Comparison of ENCODE assay signal across 8 mouse cellular contexts in genomic region chr7:60449239-60450073, GRCm38 (mm10).
DNase-seq lines count a peak whose midpoint lies in the region; ATAC-seq and TF ChIP-seq lines count a peak whose summit lies in the region.
"Not testable (repeated sequence)": the region's sequence is repeated elsewhere in the genome, so short reads cannot be mapped to it uniquely, and the experiment has no call there.

No protein-coding gene starts in this region.

- 38% methylated on average over 2 of the region's 2 CpGs for WGBS in forebrain, embryonic 13.5 days
- WGBS in forebrain, postnatal 0 days, result 46% methylated on average over 2 of the region's 2 CpGs
- whole genome bisulfite sequencing in hindbrain, embryonic 13.5 days, result 30% methylated on average over 2 of the region's 2 CpGs
- WGBS in hindbrain, postnatal 0 days, result 37% methylated on average over 2 of the region's 2 CpGs
- WGBS in midbrain, embryonic 13.5 days, result 39% methylated on average over 2 of the region's 2 CpGs
- 24% methylated on average over 2 of the region's 2 CpGs for WGBS in midbrain, postnatal 0 days

- peak overlapping the region; percentile 11; the same call in 1 of the 2 replicates for H3K4me3 ChIP-seq in forebrain, embryonic 13.5 days
- not testable (repeated sequence) for H3K4me3 ChIP-seq in forebrain, postnatal 0 days (ENCODE audit: low read depth, low read length); hindbrain, postnatal 0 days (ENCODE audit: low read length); midbrain, postnatal 0 days (ENCODE audit: low read depth, low read length)
- peak overlapping the region; percentile 6; the same call in 1 of the 2 replicates for H3K4me3 ChIP-seq in hindbrain, embryonic 13.5 days
- H3K4me3 ChIP-seq in midbrain, embryonic 13.5 days (replicated peaks), result peak overlapping the region; percentile 12

- H3K27me3 ChIP-seq in forebrain, embryonic 13.5 days; forebrain, postnatal 0 days (ENCODE audit: insufficient read depth, low read length); hindbrain, embryonic 13.5 days; hindbrain, postnatal 0 days (ENCODE audit: insufficient read depth, low read length); midbrain, embryonic 13.5 days; midbrain, postnatal 0 days (ENCODE audit: insufficient read depth, low read length): not testable (repeated sequence)

- H3K36me3 ChIP-seq in forebrain, embryonic 13.5 days (ENCODE audit: poor library complexity, severe bottlenecking); forebrain, postnatal 0 days (ENCODE audit: insufficient read depth); hindbrain, embryonic 13.5 days; hindbrain, postnatal 0 days (ENCODE audit: insufficient read depth, low read length); midbrain, embryonic 13.5 days; midbrain, postnatal 0 days (ENCODE audit: insufficient read depth, low read length): not testable (repeated sequence)

- peak overlapping the region; percentile 82 for H3K27ac ChIP-seq in forebrain, embryonic 13.5 days
- H3K27ac ChIP-seq in forebrain, postnatal 0 days (ENCODE audit: low read depth, low read length); midbrain, postnatal 0 days (ENCODE audit: low read depth, low read length): not testable (repeated sequence)
- peak overlapping the region; percentile 74 for H3K27ac ChIP-seq in hindbrain, embryonic 13.5 days
- peak overlapping the region; percentile 51; the same call in 1 of the 2 replicates for H3K27ac ChIP-seq in hindbrain, postnatal 0 days
- H3K27ac ChIP-seq in midbrain, embryonic 13.5 days, result peak overlapping the region; percentile 84

- not testable (repeated sequence) for TF ChIP-seq CTCF in forebrain, postnatal 0 days (IDR thresholded peaks at IDR 0.05; ENCODE audit: low read depth); hindbrain, postnatal 0 days (IDR thresholded peaks at IDR 0.05; ENCODE audit: low read depth); midbrain, postnatal 0 days (IDR thresholded peaks at IDR 0.05)

- peak; percentile 1 for DNase-seq in embryo, embryonic 9.5 days (ENCODE audit: extremely low spot score)
- peak; percentile 29 for DNase-seq in forebrain, postnatal 0 days
- DNase-seq in hindbrain, postnatal 0 days (ENCODE audit: low spot score), result peak; percentile 1
- peak; percentile 14 for DNase-seq in midbrain, postnatal 0 days (ENCODE audit: low spot score)
- peak; percentile 5 for DNase-seq in retina, embryonic 14.5 days (ENCODE audit: low spot score)

- peak overlapping the region; percentile 32 for H3K4me2 ChIP-seq in forebrain, embryonic 13.5 days
- not testable (repeated sequence) for H3K4me2 ChIP-seq in forebrain, postnatal 0 days (ENCODE audit: low read depth); midbrain, postnatal 0 days (ENCODE audit: low read depth, low read length, poor library complexity, severe bottlenecking)
- H3K4me2 ChIP-seq in hindbrain, embryonic 13.5 days, result peak overlapping the region; percentile 33
- 0 out of 2 replicates have a peak overlapping the region, but pooled peaks have one; percentile 7 for H3K4me2 ChIP-seq in hindbrain, postnatal 0 days (ENCODE audit: low read depth, low read length)
- H3K4me2 ChIP-seq in midbrain, embryonic 13.5 days (replicated peaks), result peak overlapping the region; percentile 36

- H3K4me1 ChIP-seq in forebrain, embryonic 13.5 days; forebrain, postnatal 0 days (ENCODE audit: insufficient read depth); hindbrain, embryonic 13.5 days (replicated peaks); hindbrain, postnatal 0 days (ENCODE audit: insufficient read depth, low read length); midbrain, embryonic 13.5 days (replicated peaks); midbrain, postnatal 0 days (ENCODE audit: insufficient read depth, low read length): not testable (repeated sequence)

- H3K9ac ChIP-seq in forebrain, embryonic 13.5 days; forebrain, postnatal 0 days; hindbrain, postnatal 0 days (replicated peaks; ENCODE audit: low read length); midbrain, postnatal 0 days (replicated peaks; ENCODE audit: low read length, poor library complexity, severe bottlenecking): not testable (repeated sequence)
- H3K9ac ChIP-seq in hindbrain, embryonic 13.5 days, result peak overlapping the region; percentile 1; the same call in 1 of the 2 replicates
- 0 out of 2 replicates have a peak overlapping the region, but pooled peaks have one; percentile 19 for H3K9ac ChIP-seq in midbrain, embryonic 13.5 days (replicated peaks)

- ATAC-seq in forebrain, embryonic 13.5 days, result peak; percentile 86
- peak; percentile 63; the same call in 1 of the 2 replicates for ATAC-seq in forebrain, postnatal 0 days
- ATAC-seq in hindbrain, embryonic 13.5 days (ENCODE audit: low FRiP score), result peak; percentile 83; the same call in 1 of the 2 replicates
- not testable (repeated sequence) for ATAC-seq in hindbrain, postnatal 0 days; midbrain, postnatal 0 days (ENCODE audit: low FRiP score)
- peak; percentile 97 for ATAC-seq in midbrain, embryonic 13.5 days

- H3K9me3 ChIP-seq in forebrain, embryonic 13.5 days (replicated peaks); forebrain, postnatal 0 days (ENCODE audit: low read length); hindbrain, embryonic 13.5 days; hindbrain, postnatal 0 days (ENCODE audit: low read length); midbrain, embryonic 13.5 days; midbrain, postnatal 0 days (ENCODE audit: low read length): not testable (repeated sequence)
